Mouse (Mus musculus) CD4-positive, CD25-positive, alpha-beta regulatory T cell, adult 2 months (primary cell): ENCODE data around the gene Spc24.
A peak's percentile ranks its signal among the peaks of the same experiment; 100 is the strongest.
"Not testable (repeated sequence)": the region's sequence is repeated elsewhere in the genome, so short reads cannot be mapped to it uniquely, and the experiment has no call there.

Source experiments
- DNase-seq: peaks from one replicate; pipeline ENCODE4 v3.0.0-alpha.2; 2012; ENCODE audit warnings: low read depth, low spot score

Spc24 gene

GRCm38 (mm10) chr9:21760155-21761088 is at the start of gene Spc24:
Gene Spc24, minus strand, starts transcription at chr9:21760303.
- DNase-seq: peak; percentile 98

- DNase-seq: peak; percentile 35
Observed at GRCm38 (mm10) chr9:21808561-21808960, 48.5 kb upstream of the Spc24 start.

GRCm38 (mm10) chr9:21806976-21807375 is 46.9 kb upstream of the Spc24 start:
- no peak for DNase-seq

GRCm38 (mm10) chr9:21806363-21806762 is 46.3 kb upstream of the Spc24 start:
- DNase-seq: no peak

- DNase-seq: peak; percentile 85
Observed at GRCm38 (mm10) chr9:21803986-21804644, 44.0 kb upstream of the Spc24 start.

GRCm38 (mm10) chr9:21801591-21801990 is 41.5 kb upstream of the Spc24 start:
- no peak for DNase-seq

GRCm38 (mm10) chr9:21801121-21801520 is 41.0 kb upstream of the Spc24 start:
- DNase-seq: no peak

GRCm38 (mm10) chr9:21799010-21799350 is 38.9 kb upstream of the Spc24 start:
- no peak for DNase-seq

GRCm38 (mm10) chr9:21798345-21799009 is 38.4 kb upstream of the Spc24 start, which contains the start of gene Kank2:
Gene Kank2, minus strand, starts transcription at chr9:21798744.
- DNase-seq: peak; percentile 82

GRCm38 (mm10) chr9:21797921-21798344 is 37.8 kb upstream of the Spc24 start:
- DNase-seq: peak; percentile 29

GRCm38 (mm10) chr9:21796919-21797318 is 36.8 kb upstream of the Spc24 start:
- no peak for DNase-seq

- no peak for DNase-seq
Observed at GRCm38 (mm10) chr9:21796259-21796658, 36.2 kb upstream of the Spc24 start.

- DNase-seq: no peak
Observed at GRCm38 (mm10) chr9:21795579-21795978, 35.5 kb upstream of the Spc24 start.

- no peak for DNase-seq
Observed at GRCm38 (mm10) chr9:21794925-21795324, 34.8 kb upstream of the Spc24 start.

- DNase-seq: no peak
Observed at GRCm38 (mm10) chr9:21794344-21794834, 34.3 kb upstream of the Spc24 start.

GRCm38 (mm10) chr9:21793507-21793906 is 33.4 kb upstream of the Spc24 start:
- DNase-seq: not testable (repeated sequence)

- no peak for DNase-seq
Observed at GRCm38 (mm10) chr9:21792644-21793043, 32.5 kb upstream of the Spc24 start.

- no peak for DNase-seq
Observed at GRCm38 (mm10) chr9:21791861-21792260, 31.8 kb upstream of the Spc24 start.

- DNase-seq: no peak
Observed at GRCm38 (mm10) chr9:21788234-21788633, 28.1 kb upstream of the Spc24 start.

- no peak for DNase-seq
Observed at GRCm38 (mm10) chr9:21787654-21788053, 27.6 kb upstream of the Spc24 start.

- DNase-seq: peak; percentile 75
Observed at GRCm38 (mm10) chr9:21786906-21787305, 26.8 kb upstream of the Spc24 start.

- not testable (repeated sequence) for DNase-seq
Observed at GRCm38 (mm10) chr9:21786309-21786708, 26.2 kb upstream of the Spc24 start.
